Mouse (Mus musculus) heart, embryonic 11.5 days (tissue): ENCODE measurements at regions not wholly inside any gene's neighbourhood (a gene's known extent, or its start where the extent isn't known, plus 50 kb on each side); places are given as distances from the start of the nearest gene placed in this dataset.

ENCODE experiments used
- ATAC-seq: fragments of 200-750 bp; cut with Nextera tagmentation; replicated peaks from 2 replicates; pipeline ENCODE4 v1.8.0; 2017; ENCODE audit warnings: moderate library complexity; ENCODE audit not compliant: insufficient number of reproducible peaks, low FRiP score, low TSS enrichment
- H3K27ac ChIP-seq: fragments of 300-500 bp; sonication (generic); 2 replicates; pipeline ENCODE4 v1.5.1; 2014; ENCODE audit warnings: mild to moderate bottlenecking, low read depth, low read length
- H3K27me3 ChIP-seq: fragments of 300-500 bp; sonication (generic); 2 replicates; pipeline ENCODE4 v1.6.1; 2014; ENCODE audit warnings: mild to moderate bottlenecking, low read length, mixed read lengths; ENCODE audit not compliant: control insufficient read depth, insufficient read depth
- H3K36me3 ChIP-seq: fragments of 300-500 bp; sonication (generic); 2 replicates; pipeline ENCODE4 v1.6.1; 2014; ENCODE audit warnings: mild to moderate bottlenecking, low read length, moderate library complexity, mixed read lengths; ENCODE audit not compliant: control insufficient read depth, insufficient read depth
- H3K4me1 ChIP-seq: fragments of 300-500 bp; sonication (generic); 2 replicates; pipeline ENCODE4 v1.6.1; 2014; ENCODE audit warnings: low read length; ENCODE audit not compliant: control insufficient read depth, insufficient read depth
- H3K4me2 ChIP-seq: fragments of 300-500 bp; sonication (generic); 2 replicates; pipeline ENCODE4 v1.6.1; 2014; ENCODE audit warnings: mild to moderate bottlenecking, moderate library complexity
- H3K4me3 ChIP-seq: fragments of 300-500 bp; sonication (generic); 2 replicates; pipeline ENCODE4 v1.5.1; 2014; ENCODE audit warnings: low read depth, low read length
- H3K9ac ChIP-seq: fragments of 300-500 bp; sonication (generic); 2 replicates; pipeline ENCODE4 v1.6.1; 2014; ENCODE audit warnings: mild to moderate bottlenecking, low read depth, low read length, moderate library complexity
- H3K9me3 ChIP-seq: fragments of 300-500 bp; sonication (generic); replicated peaks from 2 replicates; pipeline ENCODE4 v1.6.1; 2016; ENCODE audit warnings: low read length; ENCODE audit not compliant: control insufficient read depth
- WGBS: fragments of 180-500 bp; shearing (Covaris S2); extraction: QIAGEN DNeasy Blood & Tissue Kit; methylation state at CpG from one replicate; pipeline ENCODE4 v1.1.7; 2014; ENCODE audit not compliant: insufficient replicate concordance; 5-methylcytosine and 5-hydroxymethylcytosine counted together

- Histone ChIP-seq H3K4me2 (no peak overlapping the region), H3K27me3 (no peaks in the 10 kb centered on the region), H3K9ac (no peak overlapping the region), H3K27ac (no peak overlapping the region), H3K36me3 (no peaks in the 10 kb centered on the region), H3K4me1 (no peaks in the 10 kb centered on the region), H3K9me3 (no peaks in the 10 kb centered on the region), H3K4me3 (no peak overlapping the region)
- no peak for ATAC-seq
- WGBS = 85% methylated on average over 2 of the region's 2 CpGs
These were observed 734.9 kb downstream of the Tmem132b start for GRCm38 (mm10) chr5:126266471-126266870.

- H3K27ac ChIP-seq = no peak overlapping the region
- 70% methylated on average over 2 of the region's 2 CpGs for WGBS
- no peak overlapping the region for H3K9ac ChIP-seq
- no peak for ATAC-seq
- H3K27me3 ChIP-seq = no peaks in the 10 kb centered on the region
- H3K4me1 ChIP-seq = no peaks in the 10 kb centered on the region
- H3K36me3 ChIP-seq = no peaks in the 10 kb centered on the region
- no peak overlapping the region for H3K4me2 ChIP-seq
- no peak overlapping the region for H3K4me3 ChIP-seq
- no peaks in the 10 kb centered on the region for H3K9me3 ChIP-seq
These were observed 735.5 kb downstream of the Tmem132b start for GRCm38 (mm10) chr5:126266929-126267609.

GRCm38 (mm10) chr5:126268592-126268991 lies 737.0 kb downstream of the Tmem132b start:
- Histone ChIP-seq H3K27me3 (no peaks in the 10 kb centered on the region), H3K27ac (no peak overlapping the region), H3K9ac (no peak overlapping the region), H3K4me1 (no peaks in the 10 kb centered on the region), H3K36me3 (no peaks in the 10 kb centered on the region), H3K4me2 (no peak overlapping the region), H3K4me3 (no peak overlapping the region), H3K9me3 (no peaks in the 10 kb centered on the region)
- no peak for ATAC-seq
- 77% methylated on average over 4 of the region's 4 CpGs for WGBS

- no peaks in the 10 kb centered on the region for H3K9me3 ChIP-seq
- H3K27ac ChIP-seq = no peak overlapping the region
- WGBS = 83% methylated on average over 8 of the region's 8 CpGs
- H3K36me3 ChIP-seq = no peaks in the 10 kb centered on the region
- H3K4me2 ChIP-seq = no peak overlapping the region
- H3K27me3 ChIP-seq = no peaks in the 10 kb centered on the region
- no peak overlapping the region for H3K4me3 ChIP-seq
- no peak for ATAC-seq
- no peaks in the 10 kb centered on the region for H3K4me1 ChIP-seq
- H3K9ac ChIP-seq = no peak overlapping the region
These were observed 742.7 kb downstream of the Tmem132b start for GRCm38 (mm10) chr5:126274316-126274715.

- Histone ChIP-seq H3K4me2 (no peak overlapping the region), H3K27ac (no peak overlapping the region), H3K36me3 (no peaks in the 10 kb centered on the region), H3K4me1 (no peaks in the 10 kb centered on the region), H3K9ac (no peak overlapping the region), H3K4me3 (no peak overlapping the region), H3K9me3 (no peaks in the 10 kb centered on the region), H3K27me3 (no peaks in the 10 kb centered on the region)
- WGBS = 37% methylated on average over 10 of the region's 10 CpGs
- no peak for ATAC-seq
These were observed 749.6 kb downstream of the Tmem132b start for GRCm38 (mm10) chr5:126281057-126281728.

- no peak overlapping the region for H3K9ac ChIP-seq
- H3K4me3 ChIP-seq = no peak overlapping the region
- H3K27ac ChIP-seq = no peak overlapping the region
- H3K4me2 ChIP-seq = no peak overlapping the region
- H3K27me3 ChIP-seq = no peaks in the 10 kb centered on the region
- H3K36me3 ChIP-seq = no peaks in the 10 kb centered on the region
- no peak for ATAC-seq
- WGBS = 9% methylated on average over 7 of the region's 7 CpGs
- H3K4me1 ChIP-seq = no peaks in the 10 kb centered on the region
- H3K9me3 ChIP-seq = no peaks in the 10 kb centered on the region
These were observed 750.2 kb downstream of the Tmem132b start for GRCm38 (mm10) chr5:126281782-126282181.

- Histone ChIP-seq H3K9me3 (0 out of 2 replicates have a peak, but pooled peaks cover 4% of the 10 kb centered on the region), H3K4me1 (no peaks in the 10 kb centered on the region), H3K27ac (no peak overlapping the region), H3K9ac (no peak overlapping the region), H3K36me3 (no peaks in the 10 kb centered on the region), H3K27me3 (no peaks in the 10 kb centered on the region), H3K4me2 (no peak overlapping the region), H3K4me3 (no peak overlapping the region)
- 76% methylated on average over 6 of the region's 6 CpGs for WGBS
- no peak for ATAC-seq
These were observed 793.3 kb downstream of the Tmem132b start for GRCm38 (mm10) chr5:126324847-126325246.

GRCm38 (mm10) chr5:126328276-126328675 lies 796.7 kb downstream of the Tmem132b start:
- ATAC-seq = no peak
- 0 out of 2 replicates have a peak, but pooled peaks cover 4% of the 10 kb centered on the region for H3K9me3 ChIP-seq
- WGBS = 23% methylated on average over 3 of the region's 3 CpGs

GRCm38 (mm10) chr5:126335091-126335490 lies 803.5 kb downstream of the Tmem132b start:
- H3K9ac ChIP-seq = no peak overlapping the region
- no peak overlapping the region for H3K4me2 ChIP-seq
- H3K27me3 ChIP-seq = no peaks in the 10 kb centered on the region
- 73% methylated on average over 7 of the region's 7 CpGs for WGBS
- no peaks in the 10 kb centered on the region for H3K4me1 ChIP-seq
- no peaks in the 10 kb centered on the region for H3K9me3 ChIP-seq
- no peak overlapping the region for H3K27ac ChIP-seq
- no peak overlapping the region for H3K4me3 ChIP-seq
- no peaks in the 10 kb centered on the region for H3K36me3 ChIP-seq
- ATAC-seq = no peak

More at GRCm38 (mm10) chr5:126328276-126328675, 796.7 kb downstream of the Tmem132b start:
- Histone ChIP-seq H3K36me3 (no peaks in the 10 kb centered on the region), H3K27ac (no peak overlapping the region), H3K4me3 (no peak overlapping the region), H3K4me2 (no peak overlapping the region), H3K4me1 (no peaks in the 10 kb centered on the region), H3K9ac (no peak overlapping the region), H3K27me3 (no peaks in the 10 kb centered on the region)
